Mouse (Mus musculus) embryonic facial prominence, embryonic 15.5 days (tissue): Measurements from ENCODE around the gene Hc. TPM values are rescaled to one million over a fixed set of nuclear protein-coding genes. Genes with fewer than 3 reads are reported as not detected.

Experiments used
- ATAC-seq: fragments of 200-750 bp; cut with Nextera tagmentation; 2 replicates; pipeline ENCODE4 v1.8.0; 2017; ENCODE audit warnings: low read depth, moderate TSS enrichment; ENCODE audit not compliant: insufficient number of reproducible peaks, low FRiP score, low TSS enrichment
- H3K27ac ChIP-seq: fragments of 300-500 bp; sonication (generic); replicated peaks from 2 replicates; pipeline ENCODE4 v1.5.1; 2015; ENCODE audit warnings: mild to moderate bottlenecking, inconsistent platforms
- H3K27me3 ChIP-seq: fragments of 300-500 bp; sonication (generic); 2 replicates; pipeline ENCODE4 v1.6.1; 2015; ENCODE audit warnings: inconsistent platforms
- H3K36me3 ChIP-seq: fragments of 300-500 bp; sonication (generic); 2 replicates; pipeline ENCODE4 v1.6.1; 2015; ENCODE audit warnings: mild to moderate bottlenecking, inconsistent platforms
- H3K4me1 ChIP-seq: fragments of 300-500 bp; sonication (generic); 2 replicates; pipeline ENCODE4 v1.6.1; 2015; ENCODE audit warnings: inconsistent platforms
- H3K4me2 ChIP-seq: fragments of 300-500 bp; sonication (generic); replicated peaks from 2 replicates; pipeline ENCODE4 v1.6.1; 2015; ENCODE audit warnings: mild to moderate bottlenecking, inconsistent platforms
- H3K4me3 ChIP-seq: fragments of 300-500 bp; sonication (generic); replicated peaks from 2 replicates; pipeline ENCODE4 v1.5.1; 2015; ENCODE audit warnings: mild to moderate bottlenecking, inconsistent platforms
- H3K9ac ChIP-seq: fragments of 300-500 bp; sonication (generic); 2 replicates; pipeline ENCODE4 v1.6.1; 2015; ENCODE audit warnings: inconsistent platforms
- H3K9me3 ChIP-seq: fragments of 300-500 bp; sonication (generic); replicated peaks from 2 replicates; pipeline ENCODE4 v1.6.1; 2016; ENCODE audit warnings: inconsistent platforms
- WGBS: fragments of 180-500 bp; shearing (Covaris S2); methylation state at CpG from one replicate; pipeline ENCODE4 v1.1.7; 2015; 5-methylcytosine and 5-hydroxymethylcytosine counted together
- polyA plus RNA-seq: library from polyadenylated mRNA; unstranded; fragments of >200 nt; fragmentation: Nextera tagmentation; extraction: Ambion mirVana; gene quantifications from 2 replicates; pipeline ENCODE4 v1.2.1, GENCODE M21; 2015

The Hc gene
- polyA plus RNA-seq, 1 experiment from 2014 or later, result not detected

DNA sequence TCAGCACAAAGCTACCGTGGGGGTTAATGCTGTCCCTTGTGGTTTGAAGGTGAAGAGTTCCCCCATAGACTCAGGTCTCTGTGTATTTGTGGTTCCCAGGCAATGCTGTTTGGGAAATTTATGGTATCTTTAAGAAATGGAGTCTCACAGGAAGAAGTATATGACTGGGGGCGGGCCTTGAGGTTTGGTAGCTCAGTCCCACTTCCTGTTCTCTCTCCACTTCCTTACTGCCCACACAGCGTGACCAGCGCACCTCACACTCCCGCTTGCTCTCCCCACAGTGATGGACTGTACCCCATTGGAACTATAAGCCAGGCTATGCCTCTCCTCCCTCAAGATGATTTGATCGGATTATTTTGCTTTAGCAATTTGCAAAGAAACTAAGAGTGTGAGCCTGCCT, 84.8 kb downstream of the Hc start:
- ATAC-seq, result no peak
- Histone ChIP-seq H3K36me3 (no peaks in the 10 kb centered on the region), H3K9me3 (no peaks in the 10 kb centered on the region), H3K4me2 (no peak overlapping the region), H3K4me3 (no peak overlapping the region), H3K9ac (no peak overlapping the region), H3K27ac (no peak overlapping the region), H3K4me1 (peaks cover 8% of the 10 kb centered on the region), H3K27me3 (no peaks in the 10 kb centered on the region)
- 90% methylated on average over 6 of the region's 6 CpGs for WGBS

DNA sequence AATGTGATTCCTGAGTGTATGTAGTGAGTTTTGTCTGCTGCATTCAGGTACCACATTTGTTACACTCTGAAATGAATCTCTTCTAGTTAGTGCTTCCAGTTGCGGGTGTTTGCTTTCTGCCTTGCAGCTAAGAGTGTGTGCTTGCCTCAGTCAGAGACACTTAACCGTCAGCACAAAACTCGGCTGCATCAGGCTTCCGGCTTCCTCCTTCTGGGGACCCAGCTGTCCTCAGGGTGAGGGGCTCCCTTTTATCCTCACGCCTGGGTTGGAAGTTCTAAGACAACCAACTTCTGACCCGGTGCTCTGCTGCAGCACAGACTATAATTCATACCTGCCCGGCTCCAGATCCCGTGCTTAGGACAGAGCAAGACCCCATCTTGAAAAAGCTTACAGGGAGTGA, 88.2 kb downstream of the Hc start:
- 75% methylated on average over 8 of the region's 8 CpGs for WGBS
- Histone ChIP-seq H3K9ac (no peak overlapping the region), H3K4me2 (no peak overlapping the region), H3K9me3 (no peaks in the 10 kb centered on the region), H3K4me3 (no peak overlapping the region), H3K36me3 (no peaks in the 10 kb centered on the region), H3K4me1 (peaks cover 16% of the 10 kb centered on the region), H3K27ac (no peak overlapping the region), H3K27me3 (no peaks in the 10 kb centered on the region)
- ATAC-seq, result no peak

DNA sequence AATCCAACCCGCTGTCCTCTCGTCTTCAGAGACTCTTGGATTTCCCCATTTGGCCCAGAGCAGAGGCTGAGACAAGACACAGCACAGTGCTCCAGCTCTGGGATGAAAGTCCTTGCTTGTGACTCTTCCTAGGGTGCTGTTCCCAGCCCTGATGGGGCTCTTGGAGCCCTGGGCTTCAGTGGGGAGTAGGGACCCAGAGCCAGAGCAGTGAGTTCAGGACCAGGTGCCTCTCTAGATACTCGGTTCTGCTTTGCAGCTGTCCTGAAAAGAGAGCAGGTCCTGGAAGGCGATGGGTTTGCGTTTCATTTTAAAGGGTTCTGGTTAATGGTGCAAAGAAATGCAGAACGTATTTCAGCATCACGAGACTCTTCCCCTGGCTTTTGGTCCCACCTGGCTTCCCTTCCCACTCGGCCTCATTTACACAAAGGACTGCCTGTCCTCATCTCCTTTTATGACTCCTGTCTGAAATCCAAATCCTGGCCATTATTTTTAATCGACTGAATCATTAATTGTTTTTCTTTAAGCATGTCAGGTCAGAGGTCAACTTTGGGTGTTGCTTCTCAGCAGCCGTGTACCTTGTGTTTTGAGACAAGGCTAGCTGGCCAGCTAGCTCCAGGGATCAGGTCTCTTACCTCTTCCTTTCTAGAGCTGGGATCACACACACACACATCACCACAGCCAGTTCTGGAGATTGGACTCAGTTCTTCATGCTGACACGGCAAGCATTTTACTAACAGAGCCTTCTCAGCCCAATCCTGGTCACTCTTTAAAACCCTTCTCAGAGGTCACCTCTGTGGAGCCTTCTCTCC, 90.0 kb downstream of the Hc start:
- ATAC-seq, result no peak
- Histone ChIP-seq H3K9me3 (no peaks in the 10 kb centered on the region), H3K4me3 (no peak overlapping the region), H3K9ac (no peak overlapping the region), H3K36me3 (no peaks in the 10 kb centered on the region), H3K27me3 (no peaks in the 10 kb centered on the region), H3K27ac (no peak overlapping the region), H3K4me2 (no peak overlapping the region), H3K4me1 (peaks cover 13% of the 10 kb centered on the region)
- WGBS, result 74% methylated on average over 11 of the region's 11 CpGs

DNA sequence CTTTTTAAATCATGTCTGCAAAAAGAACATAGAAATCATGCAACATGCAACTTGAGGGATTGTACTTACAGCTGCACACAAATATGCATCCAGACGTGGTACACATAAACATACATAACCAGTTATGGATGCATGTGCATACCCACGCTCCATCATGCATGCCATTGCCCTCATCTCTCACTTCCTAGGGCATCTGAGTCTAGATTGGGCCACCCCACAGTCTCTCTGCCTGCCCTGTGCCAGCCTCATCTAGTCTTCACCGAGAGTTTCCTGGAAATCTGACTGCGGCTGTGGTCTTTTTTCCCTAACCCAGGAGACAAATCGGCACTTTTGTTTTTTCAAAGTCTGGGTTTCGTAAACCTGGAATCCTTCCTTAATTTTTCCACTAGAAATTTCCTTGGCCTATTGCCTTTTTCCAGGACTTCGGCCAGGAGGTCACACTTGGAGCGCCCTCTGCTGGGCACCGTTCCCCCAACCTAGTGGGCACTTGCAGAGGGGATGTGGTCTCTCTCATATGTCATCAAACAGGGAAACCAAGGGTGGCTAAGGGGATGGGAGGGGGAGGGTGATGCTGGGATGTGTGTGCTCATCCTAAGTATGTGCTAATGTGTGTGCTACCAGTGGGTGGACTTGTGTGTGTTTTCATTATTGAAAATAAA, 91.0 kb downstream of the Hc start:
- H3K9me3 ChIP-seq, result no peaks in the 10 kb centered on the region
- H3K4me1 ChIP-seq, result peaks cover 19% of the 10 kb centered on the region
- H3K27ac ChIP-seq, result no peak overlapping the region
- H3K4me3 ChIP-seq, result no peak overlapping the region
- H3K27me3 ChIP-seq, result no peaks in the 10 kb centered on the region
- 0 out of 2 replicates have a peak overlapping the region, but pooled peaks have one; percentile 19 for H3K4me2 ChIP-seq
- H3K9ac ChIP-seq, result no peak overlapping the region
- 26% methylated on average over 9 of the region's 9 CpGs for WGBS
- H3K36me3 ChIP-seq, result no peaks in the 10 kb centered on the region
- ATAC-seq, result no peak

DNA sequence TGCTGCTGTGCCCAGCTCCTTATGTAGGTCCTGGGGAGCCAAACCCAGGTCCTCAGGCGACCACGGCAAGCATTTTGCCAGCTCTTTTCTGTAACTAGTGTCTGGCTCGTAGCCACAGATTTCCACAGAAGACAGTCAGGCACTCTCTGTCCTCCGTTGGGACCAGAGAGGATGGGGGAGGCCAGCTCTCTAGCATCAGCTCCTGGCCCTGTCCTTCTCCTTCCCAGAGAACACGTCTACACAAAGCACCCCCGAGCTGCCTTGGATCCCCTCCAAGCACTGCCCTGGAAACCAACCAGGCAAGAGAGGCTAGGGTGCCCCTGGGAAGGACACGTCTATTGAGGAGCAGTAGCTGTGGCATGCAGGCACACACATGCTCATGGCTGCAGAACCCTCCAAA, 92.1 kb downstream of the Hc start:
- no peak overlapping the region for H3K4me3 ChIP-seq
- no peaks in the 10 kb centered on the region for H3K27me3 ChIP-seq
- H3K4me1 ChIP-seq, result peaks cover 19% of the 10 kb centered on the region
- H3K36me3 ChIP-seq, result no peaks in the 10 kb centered on the region
- 50% methylated on average over 7 of the region's 7 CpGs for WGBS
- H3K9ac ChIP-seq, result no peak overlapping the region
- no peaks in the 10 kb centered on the region for H3K9me3 ChIP-seq
- H3K4me2 ChIP-seq, result no peak overlapping the region
- no peak overlapping the region for H3K27ac ChIP-seq
- no peak for ATAC-seq

DNA sequence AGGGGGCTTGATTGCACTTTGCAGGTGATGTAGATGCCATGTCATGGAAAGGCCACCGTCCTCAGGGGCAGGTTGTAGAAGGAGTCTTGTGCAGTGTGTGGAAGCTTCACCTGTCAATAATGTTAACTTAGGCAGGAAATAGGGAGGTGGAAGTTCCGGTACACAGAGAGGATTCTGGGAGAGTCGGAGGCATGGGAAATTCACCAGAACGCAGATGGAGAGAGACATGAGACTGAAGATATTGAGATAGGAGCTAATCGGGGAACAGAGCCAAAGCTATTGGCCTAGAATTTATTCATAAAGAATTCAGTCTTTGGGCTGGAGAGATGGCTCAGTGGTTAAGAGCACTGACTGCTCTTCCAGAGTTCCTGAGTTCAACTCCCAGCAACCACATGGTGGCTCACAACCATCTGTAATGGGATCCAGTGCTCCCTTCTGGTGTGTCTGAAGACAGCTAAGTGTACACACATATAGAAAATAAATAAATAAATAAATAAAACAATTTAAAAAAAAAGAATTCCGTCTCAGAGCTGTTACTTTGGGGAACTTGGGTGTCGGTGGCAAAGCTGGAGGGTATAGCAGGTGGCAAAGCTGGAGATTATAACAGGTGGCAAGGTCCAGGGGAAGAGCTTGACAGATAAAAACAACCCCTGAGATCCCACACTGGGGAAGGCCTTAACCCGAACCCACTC, 94.8 kb downstream of the Hc start:
- Histone ChIP-seq H3K27me3 (no peaks in the 10 kb centered on the region), H3K4me2 (no peak overlapping the region), H3K4me3 (no peak overlapping the region), H3K9me3 (no peaks in the 10 kb centered on the region), H3K27ac (no peak overlapping the region), H3K4me1 (peaks cover 23% of the 10 kb centered on the region), H3K36me3 (no peaks in the 10 kb centered on the region), H3K9ac (no peak overlapping the region)
- ATAC-seq, result no peak
- 87% methylated on average over 8 of the region's 8 CpGs for WGBS

DNA sequence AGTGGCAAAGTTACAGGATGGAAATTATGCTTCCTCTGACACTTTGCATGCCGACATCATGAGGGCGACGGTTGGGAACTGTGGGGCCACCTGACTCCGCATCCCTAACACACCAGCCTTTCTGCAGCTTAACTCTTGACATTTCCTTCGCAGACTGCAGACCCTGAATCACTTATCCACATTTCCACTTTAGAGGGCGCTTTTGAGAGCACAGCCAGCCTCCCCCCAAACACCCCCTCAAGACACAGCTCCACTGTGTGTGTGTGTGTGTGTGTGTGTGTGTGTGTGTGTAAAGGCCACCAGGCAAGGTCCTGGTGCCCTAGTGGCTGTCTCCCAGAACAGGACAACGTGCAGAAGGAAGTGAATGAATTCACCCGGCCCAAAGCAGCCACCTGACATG, 95.4 kb downstream of the Hc start:
- no peak for ATAC-seq
- 70% methylated on average over 8 of the region's 8 CpGs for whole genome bisulfite sequencing
- H3K27ac ChIP-seq, result no peak overlapping the region

DNA sequence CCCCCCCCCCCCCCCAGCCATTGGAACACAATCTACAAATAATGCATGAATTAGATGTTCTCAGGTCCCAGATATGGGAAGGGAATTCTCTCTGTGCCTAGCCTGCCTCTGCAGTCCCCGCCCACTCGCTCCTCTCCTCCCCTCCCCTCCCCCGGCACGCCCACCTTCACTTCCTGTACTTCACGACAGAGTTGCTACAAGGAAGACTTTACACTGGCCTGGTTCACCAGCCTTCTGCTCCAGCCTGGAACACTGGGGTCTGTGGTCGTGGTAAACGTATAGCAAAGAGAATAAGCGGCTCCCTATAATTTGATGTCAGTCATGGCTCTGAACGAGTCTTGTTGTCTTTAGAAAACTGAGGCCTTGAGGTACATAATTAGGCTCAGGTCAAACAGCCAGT, 95.9 kb downstream of the Hc start:
- 18% methylated on average over 9 of the region's 9 CpGs for WGBS

More for the DNA sequence above, 95.4 kb downstream of the Hc start:
- H3K9me3 ChIP-seq, result no peaks in the 10 kb centered on the region
- H3K4me2 ChIP-seq, result no peak overlapping the region
- H3K4me3 ChIP-seq, result no peak overlapping the region
- no peak overlapping the region for H3K9ac ChIP-seq
- H3K36me3 ChIP-seq, result no peaks in the 10 kb centered on the region
- H3K27me3 ChIP-seq, result no peaks in the 10 kb centered on the region
- peaks cover 29% of the 10 kb centered on the region for H3K4me1 ChIP-seq

DNA sequence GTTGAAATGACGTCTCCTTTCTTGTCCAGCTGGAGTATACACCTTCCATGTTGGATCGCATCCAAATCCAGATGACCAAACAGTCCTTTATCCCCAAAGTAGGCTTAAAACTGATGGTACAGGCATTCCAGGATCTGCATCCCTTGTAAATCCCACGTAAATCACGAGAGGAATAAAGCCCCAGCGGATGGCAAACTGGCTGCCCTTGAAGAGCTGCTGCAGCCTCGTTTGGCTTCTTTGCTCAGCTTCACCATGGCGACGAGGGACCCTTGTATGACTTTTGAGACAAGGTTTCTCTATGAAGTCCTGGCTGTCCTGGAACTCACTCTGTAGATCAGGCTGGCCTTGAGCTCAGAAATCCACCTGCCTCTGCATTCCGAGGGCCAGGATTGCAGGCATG, 96.6 kb downstream of the Hc start:
- ATAC-seq, result no peak

More for the DNA sequence above, 95.9 kb downstream of the Hc start:
- Histone ChIP-seq H3K4me2 (no peak overlapping the region), H3K4me1 (peaks cover 32% of the 10 kb centered on the region), H3K27ac (no peak overlapping the region), H3K36me3 (no peaks in the 10 kb centered on the region), H3K27me3 (no peaks in the 10 kb centered on the region), H3K9ac (no peak overlapping the region), H3K9me3 (no peaks in the 10 kb centered on the region), H3K4me3 (no peak overlapping the region)
- ATAC-seq, result no peak

DNA sequence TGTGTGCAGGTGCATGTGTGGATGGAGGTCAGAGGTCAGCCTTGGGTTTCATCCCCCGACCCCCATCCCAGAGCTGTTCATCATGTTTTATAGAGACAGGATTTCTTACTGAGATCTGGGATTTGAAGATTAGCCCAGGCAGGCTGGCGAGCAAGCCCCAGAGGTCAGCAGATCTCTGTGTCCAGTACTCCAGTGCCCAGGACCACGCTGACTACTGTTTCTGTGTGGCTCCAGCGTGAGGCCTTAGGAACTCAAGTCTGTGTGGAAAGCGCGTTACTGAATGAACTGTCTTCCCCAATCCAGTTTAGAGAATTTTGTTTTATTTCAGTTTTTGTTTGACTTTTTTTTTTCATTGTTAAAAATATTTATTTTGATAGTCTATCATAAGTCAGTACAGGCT, 97.0 kb downstream of the Hc start:
- no peak for ATAC-seq
- Histone ChIP-seq H3K4me3 (no peak overlapping the region), H3K27ac (no peak overlapping the region), H3K4me2 (no peak overlapping the region), H3K9ac (no peak overlapping the region), H3K9me3 (no peaks in the 10 kb centered on the region), H3K27me3 (no peaks in the 10 kb centered on the region), H3K36me3 (no peaks in the 10 kb centered on the region), H3K4me1 (peaks cover 23% of the 10 kb centered on the region)
- 87% methylated on average over 6 of the region's 6 CpGs for WGBS

More for the DNA sequence above, 96.6 kb downstream of the Hc start:
- Histone ChIP-seq H3K4me3 (no peak overlapping the region), H3K4me2 (no peak overlapping the region), H3K4me1 (peaks cover 27% of the 10 kb centered on the region), H3K27me3 (no peaks in the 10 kb centered on the region), H3K9me3 (no peaks in the 10 kb centered on the region), H3K36me3 (no peaks in the 10 kb centered on the region), H3K9ac (no peak overlapping the region), H3K27ac (no peak overlapping the region)
- 80% methylated on average over 9 of the region's 9 CpGs for WGBS

DNA sequence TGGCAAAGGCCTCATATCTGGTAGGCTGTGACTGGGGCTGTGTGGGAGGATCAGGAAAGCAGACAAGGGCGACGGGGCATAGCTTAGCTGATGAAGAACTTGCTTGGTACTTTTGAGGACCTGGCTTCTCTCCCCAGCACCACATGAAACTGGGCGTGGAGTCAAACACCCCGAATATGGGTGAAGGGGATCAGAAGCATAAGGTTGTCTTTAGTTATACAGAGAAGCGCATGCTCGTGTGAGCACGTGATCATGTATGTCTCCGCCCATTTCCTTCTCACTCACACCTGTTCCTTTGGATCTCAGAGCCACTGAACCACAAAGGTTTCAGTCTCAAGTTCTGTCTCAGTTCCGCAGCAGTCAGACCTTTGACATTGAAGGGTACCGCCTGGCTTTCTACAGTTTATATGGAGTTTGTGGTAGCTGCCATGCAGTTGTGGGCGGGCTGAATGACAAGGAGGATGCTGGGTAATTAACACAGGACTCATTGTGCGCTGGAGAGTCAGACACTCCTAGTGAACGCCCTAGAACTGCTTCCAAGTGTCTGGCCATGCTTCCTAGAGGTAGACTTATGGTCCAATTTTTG, 97.8 kb downstream of the Hc start:
- Histone ChIP-seq H3K27me3 (no peaks in the 10 kb centered on the region), H3K4me3 (no peak overlapping the region), H3K9ac (no peak overlapping the region), H3K4me1 (peaks cover 19% of the 10 kb centered on the region), H3K9me3 (no peaks in the 10 kb centered on the region), H3K4me2 (no peak overlapping the region), H3K27ac (no peak overlapping the region), H3K36me3 (no peaks in the 10 kb centered on the region)
- 74% methylated on average over 13 of the region's 13 CpGs for WGBS
- ATAC-seq, result no peak
